Mouse (Mus musculus): ENCODE measurements at regions not wholly inside any gene's neighbourhood (a gene's known extent, or its start where the extent isn't known, plus 50 kb on each side); places are given as distances from the start of the nearest gene placed in this dataset.
"Not testable (repeated sequence)": the region's sequence is repeated elsewhere in the genome, so short reads cannot be mapped to it uniquely, and the experiment has no call there.

- Histone ChIP-seq H3K27ac (ENCODE audit: insufficient read depth, low read length) (no peak overlapping the region), H3K4me1 (ENCODE audit: control insufficient read depth, insufficient read depth, low read length) (no peaks in the 10 kb centered on the region)
- TF ChIP-seq CTCF (IDR thresholded peaks at IDR 0.05; ENCODE audit: borderline replicate concordance, insufficient read depth, low read length) (no peak), POLR2A (IDR thresholded peaks at IDR 0.05; ENCODE audit: low read depth, low read length) (no peak)
Measured at GRCm38 (mm10) chr11:22458951-22459703, 52.8 kb upstream of the Tmem17 start.

GRCm38 (mm10) chr11:22461019-22461735 lies 50.7 kb upstream of the Tmem17 start:
- not testable (repeated sequence) for H3K4me1 ChIP-seq (ENCODE audit: control insufficient read depth, insufficient read depth, low read length); H3K4me3 ChIP-seq (ENCODE audit: insufficient read depth, low read length); H3K27ac ChIP-seq (ENCODE audit: insufficient read depth, low read length)

More at GRCm38 (mm10) chr11:22458951-22459703, 52.8 kb upstream of the Tmem17 start:
- no peak overlapping the region for H3K4me3 ChIP-seq (ENCODE audit: insufficient read depth, low read length)

Data from embryonic fibroblast, embryonic 13.5 days (primary cell).